Comparison of ENCODE assay signal across 10 mouse cellular contexts in the genomic region with DNA sequence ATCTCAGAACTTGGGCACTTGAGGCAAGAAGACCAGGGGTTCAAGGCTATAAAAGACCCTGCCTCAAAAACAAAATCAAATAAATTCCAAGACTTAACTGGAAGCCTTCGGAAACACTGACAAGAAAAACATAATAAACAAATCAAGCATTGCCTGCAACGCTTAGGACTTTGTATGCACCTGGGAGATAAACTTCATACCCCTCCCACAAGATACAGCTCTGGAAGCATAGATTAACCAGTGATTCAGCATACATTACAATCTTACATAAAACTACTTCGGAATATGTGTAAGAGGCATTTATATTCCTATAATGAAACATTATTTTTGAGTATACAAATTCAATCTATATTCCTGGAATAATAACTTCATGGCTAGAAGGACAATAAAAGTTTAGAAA. TPM values are rescaled to one million over a fixed set of nuclear protein-coding genes. Genes with fewer than 3 reads are reported as not detected.
DNase-seq lines count a peak whose midpoint lies in the region; ATAC-seq lines count a peak whose summit lies in the region.
"Had no signal": no experiment of that assay in that cellular context is flagged by ENCODE, and none has a peak within 500 bp of the region (broad histone marks: within the 10 kb centered on the region; RNA-seq: fewer than 3 reads in every experiment).

No protein-coding gene starts in this region.

- H3K4me2 ChIP-seq in forebrain, embryonic 16.5 days (ENCODE audit: low read length): no peak overlapping the region; the same call in 1 of the 2 replicates
- H3K4me2 ChIP-seq in kidney, embryonic 14.5 days (replicated peaks; ENCODE audit: low read depth, low read length): peak overlapping the region; percentile 70; the same call in 1 of the 2 replicates
- peak overlapping the region; percentile 16; the same call in 1 of the 2 replicates for H3K4me2 ChIP-seq in neural tube, embryonic 12.5 days (replicated peaks)
- H3K4me2 ChIP-seq in neural tube, embryonic 15.5 days: no peak overlapping the region

- H3K27ac ChIP-seq in forebrain, embryonic 10.5 days: no peak overlapping the region
- no peak overlapping the region for H3K27ac ChIP-seq in forebrain, embryonic 16.5 days (ENCODE audit: low read length)
- H3K27ac ChIP-seq in kidney, embryonic 14.5 days (ENCODE audit: low read depth, low read length): no peak overlapping the region
- H3K27ac ChIP-seq in neural tube, embryonic 12.5 days: no peak overlapping the region
- H3K27ac ChIP-seq in neural tube, embryonic 15.5 days (replicated peaks): no peak overlapping the region

- DNase-seq in forebrain, embryonic 10.5 days (ENCODE audit: extremely low spot score, low spot score): no peak
- DNase-seq in kidney, adult 18-20 months: no peak
- no peak for DNase-seq in thymus, postnatal 14 days
- DNase-seq: cerebellum, adult 11 months; gastrocnemius, postnatal 25 days had no signal

- no peak overlapping the region for H3K9ac ChIP-seq in forebrain, embryonic 16.5 days (replicated peaks; ENCODE audit: low read depth, low read length)
- no peak overlapping the region for H3K9ac ChIP-seq in kidney, embryonic 14.5 days (ENCODE audit: low read depth, low read length)
- H3K9ac ChIP-seq in neural tube, embryonic 12.5 days: no peak overlapping the region
- no peak overlapping the region for H3K9ac ChIP-seq in neural tube, embryonic 15.5 days (replicated peaks)

- WGBS in forebrain, embryonic 10.5 days: 86% methylated on average over 3 of the region's 3 CpGs
- 69% methylated on average over 3 of the region's 3 CpGs for WGBS in forebrain, embryonic 16.5 days
- WGBS in kidney, embryonic 14.5 days: 39% methylated on average over 3 of the region's 3 CpGs
- WGBS in neural tube, embryonic 12.5 days: 79% methylated on average over 3 of the region's 3 CpGs
- WGBS in neural tube, embryonic 15.5 days: 73% methylated on average over 3 of the region's 3 CpGs

- H3K4me1 ChIP-seq in forebrain, embryonic 10.5 days: peaks cover 52% of the 10 kb centered on the region
- peaks cover 18% of the 10 kb centered on the region for H3K4me1 ChIP-seq in forebrain, embryonic 16.5 days (replicated peaks; ENCODE audit: control insufficient read depth, insufficient read depth, low read length)
- H3K4me1 ChIP-seq in kidney, embryonic 14.5 days (ENCODE audit: control insufficient read depth, insufficient read depth, low read length): peaks cover 27% of the 10 kb centered on the region
- peaks cover 7% of the 10 kb centered on the region for H3K4me1 ChIP-seq in neural tube, embryonic 12.5 days
- peaks cover 22% of the 10 kb centered on the region for H3K4me1 ChIP-seq in neural tube, embryonic 15.5 days

- no peaks in the 10 kb centered on the region for H3K27me3 ChIP-seq in forebrain, embryonic 10.5 days (ENCODE audit: poor library complexity, severe bottlenecking)
- no peaks in the 10 kb centered on the region for H3K27me3 ChIP-seq in forebrain, embryonic 16.5 days (replicated peaks; ENCODE audit: control insufficient read depth, insufficient read depth, low read length)
- H3K27me3 ChIP-seq in kidney, embryonic 14.5 days (ENCODE audit: control insufficient read depth, insufficient read depth, low read length): no peaks in the 10 kb centered on the region
- H3K27me3 ChIP-seq in neural tube, embryonic 12.5 days (replicated peaks): no peaks in the 10 kb centered on the region
- H3K27me3 ChIP-seq in neural tube, embryonic 15.5 days (replicated peaks): no peaks in the 10 kb centered on the region

- H3K36me3 ChIP-seq in forebrain, embryonic 10.5 days (replicated peaks): peaks cover 49% of the 10 kb centered on the region
- H3K36me3 ChIP-seq in forebrain, embryonic 16.5 days (ENCODE audit: control insufficient read depth, insufficient read depth): no peaks in the 10 kb centered on the region
- peaks cover 15% of the 10 kb centered on the region for H3K36me3 ChIP-seq in kidney, embryonic 14.5 days (ENCODE audit: control insufficient read depth, insufficient read depth, low read length)
- peaks cover 6% of the 10 kb centered on the region; the same call in 1 of the 2 replicates for H3K36me3 ChIP-seq in neural tube, embryonic 12.5 days
- 0 out of 2 replicates have a peak, but pooled peaks cover under 1% of the 10 kb centered on the region for H3K36me3 ChIP-seq in neural tube, embryonic 15.5 days

- H3K4me3 ChIP-seq in forebrain, embryonic 10.5 days: peak overlapping the region; percentile 99
- no peak overlapping the region for H3K4me3 ChIP-seq in forebrain, embryonic 16.5 days (replicated peaks; ENCODE audit: low read length)
- H3K4me3 ChIP-seq in kidney, embryonic 14.5 days (ENCODE audit: low read length): no peak overlapping the region
- no peak overlapping the region for H3K4me3 ChIP-seq in neural tube, embryonic 12.5 days
- no peak overlapping the region for H3K4me3 ChIP-seq in neural tube, embryonic 15.5 days (replicated peaks)

- no peaks in the 10 kb centered on the region for H3K9me3 ChIP-seq in forebrain, embryonic 10.5 days
- H3K9me3 ChIP-seq in forebrain, embryonic 16.5 days (ENCODE audit: control insufficient read depth, low read length): no peaks in the 10 kb centered on the region
- H3K9me3 ChIP-seq in kidney, embryonic 14.5 days (ENCODE audit: control insufficient read depth, low read length): no peaks in the 10 kb centered on the region
- H3K9me3 ChIP-seq in neural tube, embryonic 12.5 days: no peaks in the 10 kb centered on the region
- H3K9me3 ChIP-seq in neural tube, embryonic 15.5 days (replicated peaks): no peaks in the 10 kb centered on the region

- no peak for ATAC-seq in forebrain, embryonic 16.5 days
- ATAC-seq in kidney, embryonic 14.5 days (ENCODE audit: low FRiP score, low TSS enrichment): no peak
- no peak for ATAC-seq in neural tube, embryonic 12.5 days (ENCODE audit: low FRiP score, low read depth)
- no peak for ATAC-seq in neural tube, embryonic 15.5 days (ENCODE audit: low FRiP score)
- ATAC-seq in granulocyte monocyte progenitor cell, adult 5-6 weeks (replicated peaks; ENCODE audit: poor library complexity, severe bottlenecking): no peak

RNA-seq across cellular contexts. Expression of gene E2f3, which starts 3.5 kb away (rescaled TPM):
- 22.5 and 25.6 TPM in 2 replicates for polyA plus RNA-seq in forebrain, embryonic 10.5 days (2016; fragmentation: Nextera tagmentation; extraction: Ambion mirVana)
- polyA plus RNA-seq in forebrain, embryonic 16.5 days (2015; fragmentation: Nextera tagmentation; extraction: Ambion mirVana): 6.9 and 7.3 TPM in 2 replicates
- polyA plus RNA-seq in kidney, embryonic 14.5 days (2014; fragmentation: Nextera tagmentation; extraction: Ambion mirVana): 11.7 and 17.7 TPM in 2 replicates
- 13.0 and 13.9 TPM in 2 replicates for polyA plus RNA-seq in neural tube, embryonic 12.5 days (2016; fragmentation: Nextera tagmentation; extraction: Ambion mirVana)
- 4.3 and 5.6 TPM in 2 replicates for polyA plus RNA-seq in neural tube, embryonic 15.5 days (2015; fragmentation: Nextera tagmentation; extraction: Ambion mirVana)
- 19.8 and 22.6 TPM in 2 replicates for total RNA-seq in granulocyte monocyte progenitor cell, adult 5-6 weeks (2014; fragmentation: Nextera tagmentation)
- total RNA-seq in granulocyte monocyte progenitor cell, adult 5-6 weeks (2017): 8.7 and 11.2 TPM in 2 replicates

Comparison
In these comparisons a context has a peak if more than half of its experiments do, and no peak if none do; other contexts are left out.
1. H3K4me2 ChIP-seq: peak in kidney, embryonic 14.5 days (single experiment) and neural tube, embryonic 12.5 days (single experiment); none in forebrain, embryonic 16.5 days (single experiment) and neural tube, embryonic 15.5 days (single experiment).